Mouse (Mus musculus): ENCODE measurements around the gene Pcsk5.
A peak's percentile ranks its signal among the peaks of the same experiment; 100 is the strongest.

Gene Pcsk5

GRCm38 (mm10) chr19:17837471-17837859 lies at the start of gene Pcsk5:
Gene Pcsk5, minus strand, starts transcription at chr19:17837632.
- DNase-seq, result peak; percentile 95

DNA sequence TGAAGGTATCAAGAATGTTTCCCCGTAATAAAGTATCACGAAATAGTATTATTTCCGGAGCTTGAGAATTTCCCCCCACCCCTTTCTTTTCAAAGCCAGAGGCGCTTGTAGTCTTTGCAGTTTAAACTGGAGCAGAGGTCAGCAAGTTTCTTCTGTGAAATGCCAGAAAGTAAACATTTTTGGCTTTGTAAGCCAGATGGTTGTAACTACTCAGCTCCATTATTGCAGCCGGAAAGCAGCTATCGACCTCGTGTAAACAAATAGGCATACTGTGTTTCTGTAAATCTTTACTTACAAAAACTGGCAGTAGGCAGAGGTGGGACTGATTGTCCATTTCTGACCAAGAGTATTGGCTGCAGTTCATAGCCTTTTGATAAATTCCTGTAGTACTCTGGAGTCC lies 38.4 kb upstream of the Pcsk5 start:
- no peak for DNase-seq

- DNase-seq, result peak; percentile 15
These were observed 37.0 kb upstream of the Pcsk5 start for GRCm38 (mm10) chr19:17874388-17874787.

DNA sequence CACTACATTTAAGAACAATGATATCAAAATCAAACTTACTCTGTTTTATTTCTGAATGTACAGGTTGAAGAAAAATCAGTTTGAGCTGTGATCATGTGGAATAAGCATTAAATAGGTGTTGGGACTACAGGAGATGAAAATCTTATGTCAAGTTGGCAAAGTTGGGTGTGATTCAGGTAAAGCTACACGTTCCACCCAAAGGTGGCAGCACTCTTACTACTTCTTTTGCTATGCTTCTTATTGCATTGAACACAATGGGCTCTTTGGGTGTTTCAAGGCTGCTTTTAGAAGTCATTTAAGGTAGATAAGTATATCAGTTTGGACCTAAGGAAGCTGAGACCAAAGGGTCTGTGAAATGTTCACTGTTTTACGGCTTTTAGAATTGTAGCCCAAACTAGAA lies 36.3 kb upstream of the Pcsk5 start:
- DNase-seq, result peak; percentile 24

DNA sequence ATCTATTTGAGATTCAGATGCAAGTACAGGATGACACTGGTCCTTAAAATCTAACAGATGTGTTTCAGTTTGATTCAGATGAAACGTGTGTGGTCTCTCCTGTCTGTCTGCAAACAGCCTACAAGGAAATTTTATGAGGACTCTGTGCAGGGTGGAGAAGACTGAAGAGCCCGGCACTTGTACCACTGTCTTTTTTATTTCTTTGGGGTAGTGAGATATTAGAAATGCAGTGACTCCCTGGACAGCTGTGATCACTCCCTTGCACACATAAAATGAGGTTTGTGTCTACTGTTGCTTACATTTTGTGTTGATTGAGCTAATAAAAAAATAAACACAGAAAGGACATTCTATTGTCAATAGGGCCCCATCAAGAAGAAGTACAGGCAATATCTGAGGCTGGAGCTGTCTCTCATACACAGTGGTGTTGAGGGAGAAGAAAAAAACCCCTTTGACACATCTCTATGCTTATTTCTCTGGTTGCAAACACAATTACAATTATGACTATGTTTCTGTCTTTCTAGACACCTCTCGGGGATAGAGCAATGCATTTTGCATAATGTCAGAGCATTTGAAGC lies 29.0 kb upstream of the Pcsk5 start:
- DNase-seq, result no peak

GRCm38 (mm10) chr19:17860351-17861014 lies 23.1 kb upstream of the Pcsk5 start:
- peak; percentile 13 for DNase-seq

GRCm38 (mm10) chr19:17856741-17857140 lies 19.3 kb upstream of the Pcsk5 start:
- DNase-seq, result peak; percentile 28

GRCm38 (mm10) chr19:17848417-17848816 lies 11.0 kb upstream of the Pcsk5 start:
- no peak for DNase-seq

- no peak for DNase-seq
These were observed 8.5 kb upstream of the Pcsk5 start for GRCm38 (mm10) chr19:17845967-17846366.

DNA sequence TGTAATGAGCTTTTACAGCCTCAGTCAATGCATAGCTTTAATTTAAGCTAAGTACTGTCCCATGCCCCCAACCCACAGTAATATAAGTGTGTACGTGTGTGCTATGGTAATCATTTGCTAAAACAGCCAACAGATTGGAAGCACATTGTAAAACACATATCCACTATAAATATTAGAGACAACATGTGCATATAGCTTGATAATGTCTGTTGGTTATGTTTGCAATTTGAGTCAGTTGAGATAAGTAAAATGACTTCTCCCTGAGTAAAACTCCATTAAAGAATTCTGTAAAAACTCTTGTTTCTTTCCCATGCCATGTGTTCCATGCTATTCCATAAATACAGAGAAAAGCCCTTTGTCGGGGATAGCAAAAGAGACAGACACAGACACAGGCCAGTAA lies 4.2 kb upstream of the Pcsk5 start:
- DNase-seq, result no peak

- DNase-seq, result peak; percentile 25
These were observed 2.4 kb upstream of the Pcsk5 start for GRCm38 (mm10) chr19:17839856-17840255.

GRCm38 (mm10) chr19:17836566-17837470 lies 614 bp downstream of the Pcsk5 start:
- DNase-seq, result peak; percentile 74

- DNase-seq, result peak; percentile 70
These were observed 1.5 kb downstream of the Pcsk5 start for GRCm38 (mm10) chr19:17835681-17836565.

- DNase-seq, result no peak
These were observed 2.5 kb downstream of the Pcsk5 start for GRCm38 (mm10) chr19:17834894-17835293.

GRCm38 (mm10) chr19:17831376-17831775 lies 6.1 kb downstream of the Pcsk5 start:
- DNase-seq, result peak; percentile 9

DNA sequence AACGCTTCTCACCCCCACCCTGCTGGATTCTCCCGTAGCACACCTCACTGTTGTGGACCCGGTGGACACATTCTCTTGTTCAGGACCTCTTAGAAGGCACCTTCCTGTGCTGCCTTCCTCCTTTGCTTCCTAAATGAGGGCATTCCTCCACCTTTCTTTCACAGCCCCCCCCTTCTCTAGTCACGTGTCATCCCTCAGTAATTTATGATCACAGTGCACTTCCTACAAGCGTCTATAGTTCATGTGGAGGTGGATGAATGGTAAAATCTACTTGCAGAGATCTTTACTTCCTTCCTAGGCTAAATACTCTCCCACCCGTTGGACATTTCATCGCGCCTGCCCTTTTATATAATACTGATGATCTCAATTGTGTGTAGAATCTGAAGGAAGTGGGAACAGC lies 9.0 kb downstream of the Pcsk5 start:
- no peak for DNase-seq

DNA sequence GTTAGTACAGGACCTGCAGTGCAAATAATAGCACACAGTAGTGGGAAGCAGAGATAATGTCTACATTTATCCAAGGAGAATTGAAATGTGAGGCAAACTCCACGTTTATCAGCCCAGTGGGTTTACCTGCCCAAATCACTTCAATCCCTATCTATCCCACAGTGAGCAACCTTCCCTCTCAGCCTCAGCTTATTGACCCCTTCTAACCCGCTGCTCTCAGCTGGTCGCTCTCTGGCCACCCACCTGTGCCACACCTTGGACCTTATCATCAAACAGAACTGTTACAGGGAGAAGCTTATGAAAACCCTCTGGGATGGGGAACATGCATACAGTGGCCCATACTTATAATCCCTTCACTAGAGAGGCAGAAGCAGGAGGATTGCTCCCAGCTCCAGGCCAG lies 10.7 kb downstream of the Pcsk5 start:
- no peak for DNase-seq

DNA sequence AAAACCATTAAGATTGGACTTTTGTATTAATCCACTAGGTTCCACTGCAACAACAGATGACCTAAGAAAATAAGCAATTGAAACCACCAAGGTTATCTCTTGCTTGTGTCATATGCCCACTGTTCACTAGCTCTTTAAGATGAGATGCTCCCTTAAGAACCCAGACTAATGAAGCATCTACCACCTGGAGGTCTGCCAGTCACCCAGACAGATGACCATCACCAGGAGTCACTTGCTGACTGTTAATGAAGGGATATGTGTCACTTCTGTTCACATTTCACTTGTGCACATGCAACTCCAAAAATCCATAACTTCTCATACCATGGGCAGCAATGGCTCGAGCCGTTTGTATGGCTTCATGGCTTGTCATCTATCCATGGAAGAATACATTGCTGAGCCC lies 17.4 kb downstream of the Pcsk5 start:
- no peak for DNase-seq

GRCm38 (mm10) chr19:17819081-17819480 lies 18.4 kb downstream of the Pcsk5 start:
- no peak for DNase-seq

GRCm38 (mm10) chr19:17815062-17815461 lies 22.4 kb downstream of the Pcsk5 start:
- DNase-seq, result no peak

GRCm38 (mm10) chr19:17813449-17813990 lies 23.9 kb downstream of the Pcsk5 start:
- DNase-seq, result no peak

DNA sequence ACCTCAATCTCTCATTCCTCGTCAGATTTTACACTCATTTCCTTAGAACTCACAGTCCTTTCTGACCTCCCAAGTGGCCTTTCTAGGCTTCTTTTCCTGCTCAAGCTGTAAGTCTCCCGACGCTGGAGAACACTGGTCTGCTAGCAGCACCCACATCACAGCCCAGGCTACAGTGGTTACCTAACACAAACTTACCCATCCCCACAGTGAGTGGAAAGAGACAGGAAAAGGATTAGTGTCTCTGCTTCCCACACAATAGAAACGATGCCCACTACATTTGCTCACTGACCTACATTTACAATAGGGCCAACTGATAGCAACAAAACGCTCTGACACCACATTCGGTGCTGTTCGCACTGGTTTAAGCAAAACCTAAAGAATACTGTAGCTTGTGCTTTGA lies 24.8 kb downstream of the Pcsk5 start:
- DNase-seq, result no peak

DNA sequence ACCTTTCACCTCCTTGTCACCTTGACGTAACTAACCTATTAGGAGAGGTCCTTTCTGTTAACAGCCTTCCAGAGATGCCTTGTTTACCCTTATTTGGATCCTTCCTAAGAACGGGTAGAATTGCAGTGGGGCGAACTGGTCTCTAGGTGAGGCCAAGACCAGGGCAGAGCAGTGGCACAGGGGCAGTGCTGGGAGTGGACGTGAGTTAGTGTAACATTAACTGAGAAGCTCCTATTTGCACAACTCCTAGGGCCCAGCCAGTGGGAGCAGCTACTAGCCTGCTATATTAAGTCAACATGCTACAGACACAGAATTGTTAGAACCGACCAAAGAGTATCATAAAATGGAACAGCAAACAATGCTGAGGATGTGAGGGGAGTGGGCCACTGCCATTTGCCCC lies 30.8 kb downstream of the Pcsk5 start:
- DNase-seq, result no peak
